ENCODE assay signal across 10 mouse cellular contexts in genomic region chr2:154774032-154774431, GRCm38 (mm10). TPM values are rescaled to one million over a fixed set of nuclear protein-coding genes. Genes with fewer than 3 reads are reported as not detected.
DNase-seq lines count a peak whose midpoint lies in the region; ATAC-seq and TF ChIP-seq lines count a peak whose summit lies in the region.
"Had no signal": no experiment of that assay in that cellular context is flagged by ENCODE, and none has a peak within 500 bp of the region (broad histone marks: within the 10 kb centered on the region; RNA-seq: fewer than 3 reads in every experiment).

No protein-coding gene starts in this region.

- TF ChIP-seq POLR2A in thymus, adult 2 months (IDR thresholded peaks at IDR 0.05; ENCODE audit: control insufficient read depth, extremely low read depth, insufficient read depth, low read length, poor library complexity) = no peak

- no peak overlapping the region for H3K4me2 ChIP-seq in intestine, embryonic 14.5 days (ENCODE audit: low read length)
- no peak overlapping the region for H3K4me2 ChIP-seq in intestine, embryonic 15.5 days (replicated peaks)
- H3K4me2 ChIP-seq: limb, embryonic 13.5 days had no signal

- no peak for ATAC-seq in intestine, embryonic 14.5 days (replicated peaks; ENCODE audit: low FRiP score, low TSS enrichment, low read depth)
- no peak for ATAC-seq in intestine, embryonic 15.5 days
- no peak for ATAC-seq in megakaryocyte-erythroid progenitor cell, adult 5-6 weeks (replicated peaks; ENCODE audit: low FRiP score, low TSS enrichment, poor library complexity, severe bottlenecking)
- ATAC-seq in megakaryocyte, adult 5-6 weeks (ENCODE audit: poor library complexity, severe bottlenecking) = no peak

- no peaks in the 10 kb centered on the region for H3K36me3 ChIP-seq in intestine, embryonic 14.5 days (ENCODE audit: control insufficient read depth, insufficient read depth, low read length)
- no peaks in the 10 kb centered on the region for H3K36me3 ChIP-seq in intestine, embryonic 15.5 days
- H3K36me3 ChIP-seq in thymus, adult 2 months (ENCODE audit: control insufficient read depth, insufficient read depth, low read length) = no peaks in the 10 kb centered on the region
- H3K36me3 ChIP-seq: limb, embryonic 13.5 days had no signal

- no peak overlapping the region for H3K27ac ChIP-seq in intestine, embryonic 14.5 days (ENCODE audit: low read depth)
- H3K27ac ChIP-seq in intestine, embryonic 15.5 days = no peak overlapping the region
- no peak overlapping the region for H3K27ac ChIP-seq in thymus, adult 2 months (ENCODE audit: control insufficient read depth, insufficient read depth, low read length)
- H3K27ac ChIP-seq: limb, embryonic 13.5 days had no signal

- H3K4me1 ChIP-seq in intestine, embryonic 14.5 days (replicated peaks; ENCODE audit: control insufficient read depth, insufficient read depth, low read length) = no peaks in the 10 kb centered on the region
- no peaks in the 10 kb centered on the region for H3K4me1 ChIP-seq in intestine, embryonic 15.5 days (replicated peaks)
- no peaks in the 10 kb centered on the region for H3K4me1 ChIP-seq in thymus, adult 2 months (replicated peaks; ENCODE audit: control insufficient read depth, insufficient read depth, low read length)
- H3K4me1 ChIP-seq: limb, embryonic 13.5 days had no signal

- TF ChIP-seq CTCF in thymus, adult 2 months (IDR thresholded peaks at IDR 0.05; ENCODE audit: borderline replicate concordance, control insufficient read depth, extremely low read depth, insufficient read depth, low read length, poor library complexity) = no peak

- H3K9me3 ChIP-seq in intestine, embryonic 14.5 days (ENCODE audit: control insufficient read depth, low read length) = no peaks in the 10 kb centered on the region
- H3K9me3 ChIP-seq in intestine, embryonic 15.5 days = no peaks in the 10 kb centered on the region

- no peak overlapping the region for H3K9ac ChIP-seq in intestine, embryonic 14.5 days (ENCODE audit: low read length)
- no peak overlapping the region for H3K9ac ChIP-seq in intestine, embryonic 15.5 days
- H3K9ac ChIP-seq: limb, embryonic 13.5 days had no signal

- no peaks in the 10 kb centered on the region for H3K27me3 ChIP-seq in intestine, embryonic 14.5 days (replicated peaks; ENCODE audit: control insufficient read depth, insufficient read depth, low read length)
- H3K27me3 ChIP-seq in intestine, embryonic 15.5 days (replicated peaks) = no peaks in the 10 kb centered on the region
- H3K27me3 ChIP-seq in thymus, adult 2 months (ENCODE audit: control insufficient read depth, insufficient read depth, low read length) = no peaks in the 10 kb centered on the region
- H3K27me3 ChIP-seq: limb, embryonic 13.5 days had no signal

- DNase-seq in intestine, embryonic 14.5 days (ENCODE audit: low spot score) = peak; percentile 68
- DNase-seq in thymus, postnatal 0 days (ENCODE audit: low spot score) = peak; percentile 32
- no peak for DNase-seq in thymus, adult 2 months
- peak; percentile 22 for DNase-seq in embryo, embryonic 11.5 days (ENCODE audit: low read depth, low spot score)
- peak; percentile 65 for DNase-seq in thymus, postnatal 4 days

- no peak overlapping the region for H3K4me3 ChIP-seq in intestine, embryonic 14.5 days (ENCODE audit: low read depth, low read length)
- no peak overlapping the region for H3K4me3 ChIP-seq in intestine, embryonic 15.5 days (replicated peaks)
- H3K4me3 ChIP-seq in thymus, adult 2 months (ENCODE audit: control insufficient read depth, insufficient read depth, low read length) = no peak overlapping the region
- H3K4me3 ChIP-seq: limb, embryonic 13.5 days had no signal

- WGBS in intestine, embryonic 14.5 days = 78% methylated on average over 1 of the region's 1 CpGs
- WGBS in intestine, embryonic 15.5 days = 78% methylated on average over 1 of the region's 1 CpGs
- WGBS in thymus, adult 2 months = 94% methylated on average over 1 of the region's 1 CpGs

RNA-seq across cellular contexts. Expression of gene Gm14214, which starts 4.2 kb away (rescaled TPM):
- not detected in 2 replicates for polyA plus RNA-seq in intestine, embryonic 14.5 days (2014; fragmentation: Nextera tagmentation; extraction: Ambion mirVana)
- polyA plus RNA-seq in intestine, embryonic 15.5 days (2015; fragmentation: Nextera tagmentation; extraction: Ambion mirVana) = not detected in 2 replicates
- polyA plus RNA-seq in thymus, postnatal 0 days (2015; fragmentation: Nextera tagmentation; extraction: Ambion mirVana) = not detected in 2 replicates
- not detected in 2 replicates for polyA plus RNA-seq in thymus, adult 2 months (2012; rRNA removed)
- total RNA-seq in megakaryocyte-erythroid progenitor cell, adult 5-6 weeks (2014; fragmentation: Nextera tagmentation) = not detected in 2 replicates
- not detected in 2 replicates for total RNA-seq in megakaryocyte-erythroid progenitor cell, adult 5-6 weeks (2017)
- total RNA-seq in megakaryocyte, adult 5-6 weeks (2015) = not detected in 2 replicates
- not detected in 2 replicates for total RNA-seq in megakaryocyte, adult 5-6 weeks (2017)
- polyA plus RNA-seq: gonadal fat pad, adult 2 months; limb, embryonic 13.5 days had no signal

RNA-seq across cellular contexts. Expression of gene Raly, which starts 16.9 kb away (rescaled TPM):
- polyA plus RNA-seq in intestine, embryonic 14.5 days (2014; fragmentation: Nextera tagmentation; extraction: Ambion mirVana) = 66.4 and 73.2 TPM in 2 replicates
- 31.6 and 34.6 TPM in 2 replicates for polyA plus RNA-seq in intestine, embryonic 15.5 days (2015; fragmentation: Nextera tagmentation; extraction: Ambion mirVana)
- polyA plus RNA-seq in thymus, postnatal 0 days (2015; fragmentation: Nextera tagmentation; extraction: Ambion mirVana) = 41.4 and 42.9 TPM in 2 replicates
- 437 and 554 TPM in 2 replicates for polyA plus RNA-seq in thymus, adult 2 months (2012; rRNA removed)
- total RNA-seq in megakaryocyte-erythroid progenitor cell, adult 5-6 weeks (2014; fragmentation: Nextera tagmentation) = 153 and 167 TPM in 2 replicates
- total RNA-seq in megakaryocyte-erythroid progenitor cell, adult 5-6 weeks (2017) = 152 and 190 TPM in 2 replicates
- 86.8 and 92.8 TPM in 2 replicates for total RNA-seq in megakaryocyte, adult 5-6 weeks (2015)
- total RNA-seq in megakaryocyte, adult 5-6 weeks (2017) = 164 and 176 TPM in 2 replicates

RNA-seq across cellular contexts. Expression of gene a, which starts 17.2 kb away (rescaled TPM):
- polyA plus RNA-seq in intestine, embryonic 14.5 days (2014; fragmentation: Nextera tagmentation; extraction: Ambion mirVana) = 0.93 and 1.5 TPM in 2 replicates
- polyA plus RNA-seq in intestine, embryonic 15.5 days (2015; fragmentation: Nextera tagmentation; extraction: Ambion mirVana) = 0.63 and 0.73 TPM in 2 replicates
- 37.2 and 44.6 TPM in 2 replicates for polyA plus RNA-seq in thymus, postnatal 0 days (2015; fragmentation: Nextera tagmentation; extraction: Ambion mirVana)
- 4.7 and 5.0 TPM in 2 replicates for polyA plus RNA-seq in thymus, adult 2 months (2012; rRNA removed)
- not detected in 2 replicates for total RNA-seq in megakaryocyte-erythroid progenitor cell, adult 5-6 weeks (2014; fragmentation: Nextera tagmentation)
- not detected in 2 replicates for total RNA-seq in megakaryocyte-erythroid progenitor cell, adult 5-6 weeks (2017)
- 0.39 TPM in 1 of 2 replicates, not detected in the other for total RNA-seq in megakaryocyte, adult 5-6 weeks (2015)
- not detected in 2 replicates for total RNA-seq in megakaryocyte, adult 5-6 weeks (2017)
